Mouse (Mus musculus) common myeloid progenitor, adult 5-6 weeks (primary cell): ENCODE measurements around the gene Pik3r3. TPM values are rescaled to one million over a fixed set of nuclear protein-coding genes. Genes with fewer than 3 reads are reported as not detected.

ENCODE experiments used
- ATAC-seq: replicated peaks from 2 replicates; pipeline ENCODE4 v1.8.0; 2016; ENCODE audit warnings: low read depth, mild to moderate bottlenecking, moderate TSS enrichment, inconsistent platforms; ENCODE audit not compliant: poor library complexity, severe bottlenecking
- total RNA-seq: library from RNA; stranded (forward); fragments of 200-1000, 187-1606 nt; gene quantifications from 2 replicates; pipeline ENCODE4 v1.2.3, GENCODE M21; 2017

Gene Pik3r3
- total RNA-seq: 0.05 and 0.14 TPM in 2 replicates

DNA sequence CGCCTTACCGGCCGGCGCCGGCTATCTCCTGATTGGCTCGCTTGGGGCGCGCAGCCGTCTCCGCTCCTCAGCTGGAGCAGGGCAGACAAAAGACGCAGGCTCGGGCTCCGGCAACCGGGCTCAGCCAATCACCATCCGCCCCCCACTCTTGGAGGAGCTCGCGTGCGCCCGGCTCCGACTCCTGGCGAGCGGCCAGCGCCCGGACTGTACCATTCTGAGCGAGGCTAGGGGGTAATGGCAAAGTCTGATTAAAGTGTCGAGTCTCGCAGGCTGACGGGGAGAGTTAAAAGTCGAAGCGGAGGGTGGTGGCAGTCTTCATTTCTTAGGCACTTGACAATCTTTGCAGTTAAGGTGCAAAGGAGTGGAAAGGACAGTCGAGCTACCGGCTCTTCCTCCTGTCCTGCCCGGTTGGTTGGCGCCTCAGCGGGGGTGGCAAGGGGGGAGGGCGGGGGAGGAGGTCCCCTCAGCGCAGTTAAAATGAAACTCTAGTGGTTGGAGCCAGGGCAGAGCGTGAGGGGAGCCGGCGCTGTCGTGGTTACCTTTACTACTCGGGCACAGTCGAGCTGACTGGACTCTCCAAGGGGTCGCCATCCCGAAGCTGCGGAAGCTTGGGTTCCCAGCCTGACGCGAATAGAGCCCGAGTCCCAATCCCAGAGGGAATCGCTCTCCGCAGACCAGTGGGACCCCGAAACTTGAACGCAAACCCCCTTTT is at the start of gene Pik3r3:
Gene Pik3r3, plus strand, starts transcription at position 479 of the 712 bp plus-strand sequence.
- peak; percentile 98 for ATAC-seq

DNA sequence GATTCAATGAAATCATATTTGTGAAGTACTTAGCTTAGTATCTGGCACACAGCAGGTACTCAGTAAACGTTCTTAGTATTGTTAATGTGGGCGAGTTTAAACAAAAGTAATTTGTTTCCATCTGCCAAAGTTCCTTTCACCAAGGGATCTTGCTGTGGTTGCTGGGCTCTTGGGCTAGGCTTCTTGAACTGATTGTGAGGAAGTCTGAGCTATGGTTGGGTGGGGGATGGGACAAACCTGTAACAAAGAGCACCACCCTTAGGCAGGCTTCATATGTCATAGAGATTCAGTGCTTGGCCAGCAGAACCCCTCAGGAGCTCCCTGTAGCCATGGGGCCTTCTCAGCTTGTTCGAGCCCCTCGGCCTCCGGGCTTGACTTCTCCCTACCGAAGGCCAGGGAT is 48.3 kb upstream of the Pik3r3 start, which contains the start of the genes 1700042G07Rik and Gm49337:
Gene 1700042G07Rik, plus strand, starts transcription at position 301 of the 400 bp plus-strand sequence.
Gene Gm49337, plus strand, starts transcription at position 313 of the 400 bp plus-strand sequence.
- ATAC-seq: no peak

DNA sequence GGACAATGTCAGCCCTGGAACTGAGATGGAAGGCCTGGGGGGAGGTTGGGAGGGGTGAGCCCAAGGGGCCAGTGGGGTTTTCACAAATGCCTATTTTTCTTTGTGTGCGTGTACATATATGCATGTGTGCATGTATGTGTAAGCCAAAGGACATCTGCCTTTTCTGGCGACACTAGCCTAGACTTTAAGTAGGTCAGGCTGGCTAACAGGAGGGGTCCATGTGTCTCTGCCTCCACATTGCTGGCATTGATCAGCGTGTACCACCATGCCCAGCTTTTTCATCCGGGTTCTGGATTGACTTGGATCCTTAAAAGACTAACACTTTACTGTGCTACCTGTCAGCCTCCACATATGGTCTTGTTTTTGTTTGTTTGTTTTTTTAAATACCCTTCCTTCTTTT is 47.7 kb upstream of the Pik3r3 start:
- no peak for ATAC-seq

DNA sequence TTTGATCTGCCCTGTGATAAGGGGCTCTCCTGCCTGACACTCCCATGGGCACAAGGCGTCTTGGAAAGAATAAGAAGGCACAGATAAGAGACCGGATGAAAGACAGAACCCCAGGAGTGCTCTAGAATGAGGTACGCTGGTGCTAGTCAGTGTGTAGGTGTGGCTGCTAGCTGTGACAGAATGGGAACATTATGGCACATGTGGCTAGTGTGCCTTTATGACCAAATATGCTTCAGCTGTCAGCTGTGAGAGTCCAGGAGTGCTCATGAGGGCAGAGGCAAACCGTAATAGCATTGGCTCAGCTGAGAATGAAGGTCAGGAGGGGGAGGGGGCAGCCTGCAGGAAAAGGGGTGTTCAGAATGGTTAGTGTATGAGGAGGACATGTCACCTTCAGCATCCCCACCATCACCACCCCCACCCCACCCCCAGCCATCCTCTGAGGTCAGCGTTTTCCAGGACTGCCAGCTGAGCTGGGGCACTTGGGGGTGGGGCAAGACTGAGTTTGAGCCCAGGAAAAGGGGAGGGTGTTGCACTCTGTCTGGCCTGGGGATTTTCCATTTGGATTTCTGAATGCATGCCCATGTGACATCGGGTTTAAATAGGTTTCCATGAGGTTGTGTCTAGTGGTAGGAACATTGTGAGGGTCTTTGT is 46.8 kb upstream of the Pik3r3 start:
- no peak for ATAC-seq

DNA sequence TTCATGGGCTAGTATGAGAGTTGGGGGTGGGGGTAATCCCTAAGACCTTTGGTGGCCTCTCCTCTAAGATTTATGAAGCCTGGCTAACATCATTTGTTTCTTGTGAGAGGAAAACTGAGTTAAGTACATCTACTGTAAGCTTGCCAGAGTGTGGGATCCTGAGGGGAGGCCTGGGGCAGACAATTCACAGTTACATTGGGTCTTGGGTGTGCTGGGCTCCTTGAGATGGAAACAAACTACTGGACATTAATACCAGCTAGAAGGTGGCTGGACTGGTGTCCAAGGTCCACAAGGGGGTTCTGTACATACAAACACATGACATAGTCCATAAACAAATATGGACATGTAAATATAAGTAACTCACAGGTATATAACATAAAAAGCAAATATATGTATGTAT is 46.3 kb upstream of the Pik3r3 start:
- no peak for ATAC-seq

DNA sequence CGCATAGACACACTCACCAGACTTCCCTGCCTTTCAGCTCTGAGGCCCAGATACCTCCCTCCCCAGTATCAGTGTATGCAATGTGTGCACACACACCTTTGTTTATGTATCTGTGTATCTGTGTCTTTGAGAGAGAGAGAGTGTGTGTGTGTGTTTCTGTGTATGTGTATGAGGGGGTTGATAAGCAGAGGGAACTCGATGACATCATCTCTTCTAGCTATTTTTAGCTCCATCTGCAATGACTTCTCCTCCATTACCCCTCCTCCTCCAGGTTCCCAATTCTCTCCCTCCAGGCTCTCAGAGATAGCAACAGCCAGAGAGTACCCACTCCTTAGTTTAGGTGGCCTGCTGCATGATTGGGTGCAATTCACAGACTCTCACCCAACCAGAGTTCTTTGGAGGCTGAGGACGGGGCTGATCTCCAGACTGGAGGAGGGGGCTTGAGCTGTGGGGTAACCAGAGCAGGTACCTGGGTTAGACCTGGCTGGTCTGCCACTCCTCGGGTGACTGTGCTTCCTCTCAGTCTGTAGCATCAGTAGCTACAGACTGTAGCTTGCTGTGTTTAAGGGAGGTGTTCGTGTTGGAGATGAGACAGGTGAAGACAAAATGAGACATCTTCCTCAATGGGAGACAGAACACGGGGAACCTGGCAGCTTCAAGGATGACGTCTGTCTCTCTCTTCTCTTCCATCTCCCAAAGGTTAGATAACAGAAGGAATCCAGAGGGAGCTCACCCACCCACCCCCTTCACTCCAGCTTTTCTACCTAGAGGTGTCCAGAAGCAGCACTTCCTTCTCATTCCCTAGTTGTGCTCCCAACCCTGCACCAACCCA is 45.5 kb upstream of the Pik3r3 start:
- peak; percentile 21 for ATAC-seq

DNA sequence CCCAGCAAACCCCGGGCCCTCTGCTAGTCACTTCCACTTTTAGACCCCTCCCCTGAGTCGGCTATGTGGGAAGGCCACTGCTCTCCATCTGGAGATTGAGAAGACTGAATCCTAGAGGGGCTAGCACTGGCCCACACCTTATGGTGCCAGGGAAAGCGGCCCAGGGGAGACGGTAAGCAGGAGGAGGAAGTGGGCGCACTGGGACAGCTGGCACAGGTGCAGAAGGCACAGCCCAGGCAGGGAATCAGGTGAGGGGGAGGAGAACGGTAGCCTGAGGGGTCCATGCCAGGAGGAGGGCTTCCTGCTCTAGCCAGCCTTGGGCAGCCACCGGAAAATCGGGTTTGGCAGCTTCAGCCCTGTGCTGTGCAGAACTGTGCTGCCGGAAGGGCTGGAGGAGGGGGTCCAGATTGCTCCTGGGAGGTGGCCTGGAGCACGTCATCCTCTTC is 44.9 kb upstream of the Pik3r3 start:
- ATAC-seq: peak; percentile 67

DNA sequence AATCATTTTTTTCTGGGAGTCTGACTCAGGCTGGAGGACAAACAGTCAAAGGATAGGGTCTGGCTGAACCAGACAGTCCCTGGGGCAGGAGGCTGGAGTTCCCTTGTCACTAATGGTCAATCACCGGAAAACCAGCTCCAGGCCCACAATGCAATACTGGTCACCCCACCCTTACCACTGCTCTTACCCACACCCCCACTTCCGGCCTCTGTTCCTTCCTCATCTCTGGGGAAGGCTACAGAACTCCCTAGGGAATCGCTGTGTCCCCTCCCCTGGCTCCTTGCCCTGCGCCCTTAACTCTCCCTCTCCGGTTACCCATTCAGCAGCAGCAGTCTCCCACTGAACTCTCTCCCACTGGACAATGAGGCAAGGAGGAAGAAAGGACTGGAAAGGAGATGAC is 44.3 kb upstream of the Pik3r3 start:
- ATAC-seq: peak; percentile 31; the same call in 1 of the 2 replicates

DNA sequence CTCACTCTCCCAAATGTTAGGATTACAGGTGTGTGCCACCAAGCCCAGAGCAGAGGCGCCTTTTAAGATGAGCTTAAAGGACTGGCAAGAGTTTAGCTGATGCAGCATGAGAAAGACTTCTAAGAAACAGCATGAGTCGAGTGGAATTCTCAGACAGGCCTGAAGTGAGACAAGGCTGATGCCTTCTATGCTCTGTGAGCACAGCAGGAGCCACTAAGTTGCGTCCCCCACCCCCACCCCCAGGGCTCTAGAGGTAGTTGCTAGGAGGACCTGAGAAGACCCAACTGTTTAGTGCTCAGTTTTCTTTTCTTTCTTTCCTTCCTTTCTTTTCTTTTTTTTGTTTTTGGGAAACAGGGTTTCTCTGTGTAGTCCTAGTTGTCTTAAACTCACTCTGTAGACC is 39.3 kb upstream of the Pik3r3 start:
- no peak for ATAC-seq

DNA sequence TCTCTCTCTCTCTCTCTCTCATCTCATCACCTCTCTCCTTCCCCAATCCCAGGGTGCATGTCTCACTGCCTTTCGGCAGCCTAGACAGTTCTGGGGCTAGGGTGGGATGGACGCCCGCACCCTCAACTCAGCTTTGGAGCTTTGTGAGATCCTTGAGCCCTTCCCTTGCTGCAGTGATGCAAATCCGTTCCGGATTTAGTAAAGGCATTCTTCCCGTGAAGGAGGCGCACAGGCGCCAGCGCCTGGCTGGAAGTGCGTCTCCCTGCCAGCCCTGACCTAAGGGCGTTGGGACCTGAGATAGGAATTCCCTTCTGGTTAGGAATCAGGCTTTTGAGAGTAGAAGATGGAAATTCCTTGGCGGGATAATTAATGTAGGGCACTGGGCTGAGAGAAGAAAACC is 38.7 kb upstream of the Pik3r3 start:
- no peak for ATAC-seq

DNA sequence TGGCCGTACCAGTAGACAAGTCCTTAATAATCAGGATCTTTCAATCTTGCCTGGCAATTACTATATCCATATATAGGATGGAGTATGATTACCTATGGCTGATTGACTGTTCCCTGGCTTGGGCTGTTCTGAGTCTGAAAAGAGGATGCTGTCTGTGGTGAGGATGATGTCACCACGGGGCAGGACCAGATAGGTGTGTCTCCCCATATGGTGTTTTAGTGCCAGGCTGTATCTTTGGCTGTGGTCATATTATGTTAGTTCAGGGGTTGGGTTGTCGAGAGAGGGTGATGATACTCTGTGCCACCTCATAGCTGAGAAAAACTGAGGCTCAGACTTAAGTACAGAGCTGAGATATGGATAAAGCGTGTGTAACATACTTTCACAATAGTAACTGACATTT is 36.3 kb upstream of the Pik3r3 start:
- no peak for ATAC-seq

DNA sequence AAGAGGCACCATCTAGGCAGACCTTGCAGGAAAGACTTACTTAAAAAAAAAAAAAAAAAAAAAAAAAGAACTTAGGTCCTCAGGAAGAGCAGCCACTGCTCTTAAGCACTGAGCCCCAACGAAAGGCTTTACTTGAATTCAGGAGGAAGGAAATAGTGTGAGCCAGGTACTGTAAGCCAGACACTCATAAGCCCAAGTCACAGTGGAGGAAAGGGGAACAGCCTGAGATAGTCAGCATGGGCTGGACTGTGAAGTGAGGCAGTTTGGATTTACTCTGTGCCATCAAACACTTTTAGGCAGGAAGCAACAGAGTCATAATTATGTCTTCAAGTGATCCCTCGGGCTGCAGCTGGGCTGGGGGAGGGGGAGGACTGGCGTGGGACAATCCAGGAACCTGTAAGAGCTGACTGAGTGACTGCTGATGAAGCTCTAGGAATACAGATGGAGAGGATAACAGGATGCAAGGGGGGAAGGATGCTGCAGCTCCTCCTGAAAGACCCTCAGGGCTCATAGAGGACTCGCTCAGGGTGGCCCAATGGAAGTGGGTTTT is 29.1 kb upstream of the Pik3r3 start:
- ATAC-seq: 0 out of 2 replicates have a peak, but pooled peaks have one; percentile 39

DNA sequence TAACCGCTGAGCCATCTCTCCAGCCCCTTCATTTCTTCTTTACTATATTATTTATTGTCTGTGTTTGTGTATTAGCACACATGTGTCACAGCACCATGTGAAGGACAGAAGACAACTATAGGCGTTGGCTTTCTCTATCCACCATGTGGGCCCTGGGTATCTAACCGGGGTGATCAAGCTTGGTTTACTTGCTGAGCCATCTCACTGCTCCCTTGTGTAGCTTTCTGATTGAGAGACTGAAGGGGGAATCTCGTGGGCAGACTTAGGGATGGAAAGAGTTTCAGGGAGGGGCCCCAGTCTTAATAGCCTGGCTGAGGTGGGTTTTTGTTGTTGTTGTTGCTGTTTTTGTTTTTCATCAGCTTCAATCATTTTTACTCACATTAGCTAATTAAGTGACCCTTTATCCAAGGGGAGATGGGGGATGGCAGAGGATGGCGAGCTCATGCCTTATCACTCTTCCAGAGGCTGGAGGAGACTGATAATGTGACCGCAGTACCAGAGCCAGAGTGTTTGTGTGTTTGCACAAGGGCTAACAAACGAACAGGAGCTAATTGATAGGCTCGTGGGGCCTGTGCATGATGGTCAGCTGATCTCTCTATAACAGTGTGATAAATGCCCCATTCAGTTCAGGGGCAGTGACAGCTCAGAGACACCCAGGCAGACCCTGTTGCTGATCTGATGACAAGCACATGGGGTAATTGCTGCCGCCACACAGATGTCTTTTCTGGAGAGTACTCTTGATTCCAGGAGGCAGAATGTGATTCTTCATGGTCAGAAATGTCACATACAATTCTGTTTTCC is 27.6 kb upstream of the Pik3r3 start:
- peak; percentile 69 for ATAC-seq

DNA sequence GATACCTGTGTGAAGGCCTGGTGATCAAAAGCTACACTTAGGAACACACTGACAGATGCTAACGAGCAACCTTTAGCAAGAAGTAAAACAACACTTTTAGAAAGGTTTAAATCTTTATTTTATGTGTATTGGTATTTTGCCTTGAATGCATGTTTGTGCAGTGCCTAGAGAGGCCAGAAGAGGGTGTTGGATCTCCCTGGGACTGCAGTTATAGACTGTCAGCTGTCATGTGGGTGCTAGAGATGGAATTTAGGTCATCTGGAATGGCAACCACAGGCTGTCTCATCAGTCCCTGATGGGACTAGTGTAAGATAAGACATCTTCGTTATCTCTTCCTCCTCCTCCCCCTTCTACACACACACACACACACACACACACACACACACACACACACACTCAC is 23.0 kb upstream of the Pik3r3 start:
- ATAC-seq: no peak

DNA sequence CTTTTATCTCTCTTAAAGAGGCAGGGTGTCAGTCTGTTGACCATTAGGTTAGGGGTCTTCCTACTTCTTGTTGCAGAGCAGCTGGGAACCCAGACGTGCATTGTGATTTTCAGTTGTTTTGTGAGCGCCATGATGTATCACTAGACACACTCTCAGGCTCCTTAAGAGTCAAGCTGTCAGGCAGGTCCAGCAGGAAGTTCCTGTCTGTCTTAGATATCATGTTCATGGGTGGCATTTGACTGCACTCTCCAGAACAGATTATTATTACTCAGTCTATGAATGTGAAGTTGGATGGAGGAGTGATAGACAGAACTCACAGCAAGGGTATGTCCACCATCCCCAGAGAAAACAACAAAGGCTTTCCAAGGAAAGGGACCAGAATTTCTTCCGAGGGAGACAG is 17.0 kb upstream of the Pik3r3 start:
- ATAC-seq: no peak

DNA sequence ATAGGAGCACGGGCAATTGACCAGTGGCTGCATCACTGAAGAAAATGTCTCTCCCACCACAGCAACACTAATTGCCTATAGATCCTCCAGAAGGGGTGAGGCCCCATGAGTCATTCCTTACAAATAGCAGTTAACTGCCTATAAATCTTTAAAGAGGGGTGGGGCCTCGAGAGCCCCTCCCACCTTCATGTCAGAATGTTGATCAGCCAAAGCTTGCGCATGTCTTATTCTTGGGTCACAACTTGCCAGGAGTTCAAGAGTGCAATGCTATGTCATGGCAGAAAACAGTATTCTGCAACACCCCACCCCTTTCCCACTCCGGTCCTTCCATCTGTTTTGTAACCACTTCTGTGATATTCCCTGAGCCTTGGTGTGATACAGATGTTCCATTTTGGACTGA is 14.9 kb upstream of the Pik3r3 start:
- ATAC-seq: no peak

DNA sequence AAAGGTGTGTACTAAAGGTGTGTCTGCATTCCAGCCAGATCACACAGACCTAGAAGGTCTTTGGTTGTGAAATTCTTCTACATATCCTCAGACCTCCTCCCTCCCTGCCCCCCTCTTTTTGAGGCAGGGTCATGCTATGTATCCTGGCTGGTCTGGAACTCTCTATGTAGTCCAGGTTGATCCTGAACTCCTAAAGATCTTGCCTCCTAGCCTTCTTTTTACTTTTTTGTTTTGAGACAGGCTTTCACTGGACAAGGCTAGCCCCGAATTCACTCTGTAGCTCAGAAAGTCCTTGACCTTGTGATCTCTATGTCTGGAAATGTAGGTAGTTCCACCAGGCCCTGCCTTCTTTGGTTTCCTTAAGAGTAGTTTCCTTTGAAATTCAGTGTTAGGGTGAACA is 12.5 kb upstream of the Pik3r3 start:
- ATAC-seq: no peak

DNA sequence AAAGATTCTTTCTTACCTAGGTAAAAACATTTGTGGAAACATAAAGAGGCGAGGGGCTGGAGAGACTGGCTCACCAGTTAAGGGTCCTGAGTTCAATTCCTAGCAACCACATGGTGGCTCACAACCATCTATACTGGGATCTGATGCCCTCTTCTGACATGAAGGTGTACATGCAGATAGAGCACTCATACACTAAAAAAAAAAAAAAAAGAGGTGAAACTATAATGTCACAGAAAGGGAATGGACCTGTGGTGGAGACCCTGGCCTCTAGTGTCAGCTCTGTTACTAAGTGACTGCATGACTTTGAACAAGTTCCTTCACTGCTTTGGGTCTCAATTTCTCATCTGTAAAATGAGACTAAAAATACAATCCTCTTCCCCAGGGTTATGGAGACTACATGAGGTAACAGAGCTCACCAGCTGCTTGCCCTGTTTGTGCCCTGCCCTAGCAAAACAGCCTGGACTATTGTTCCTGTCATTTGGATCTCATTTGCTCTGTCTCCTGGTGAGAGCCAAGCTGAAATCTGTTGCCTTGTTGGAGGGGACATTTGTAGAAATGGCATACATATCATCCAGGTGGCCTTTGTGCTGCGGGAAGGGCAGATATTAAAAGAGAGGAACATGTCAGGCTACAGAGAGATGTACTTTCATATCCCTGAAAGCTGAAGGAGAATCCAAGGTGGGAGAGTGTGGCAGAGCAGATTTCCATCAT is 5.4 kb upstream of the Pik3r3 start:
- ATAC-seq: no peak

DNA sequence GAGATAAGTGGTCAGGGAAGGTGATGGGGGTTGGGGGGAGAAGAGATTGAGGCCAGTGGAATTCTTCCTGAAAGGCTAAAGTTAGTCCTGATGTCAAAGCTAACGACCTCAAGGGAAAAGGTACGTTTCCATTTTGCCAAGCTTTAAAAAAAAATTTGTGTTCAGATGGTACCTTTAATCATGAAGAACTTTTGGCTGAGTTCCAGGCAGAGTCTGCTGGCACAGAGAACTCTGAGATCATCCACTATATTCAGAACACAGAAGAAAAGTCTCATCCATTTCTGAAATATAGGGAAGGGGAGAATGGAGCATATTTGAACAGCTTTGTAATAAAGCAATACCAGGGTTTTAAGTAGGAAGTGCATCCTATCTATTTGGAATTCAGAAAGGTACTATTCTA is 4.4 kb upstream of the Pik3r3 start:
- ATAC-seq: no peak
